12 mouse cellular contexts compared by ENCODE assay signal in the genomic region with DNA sequence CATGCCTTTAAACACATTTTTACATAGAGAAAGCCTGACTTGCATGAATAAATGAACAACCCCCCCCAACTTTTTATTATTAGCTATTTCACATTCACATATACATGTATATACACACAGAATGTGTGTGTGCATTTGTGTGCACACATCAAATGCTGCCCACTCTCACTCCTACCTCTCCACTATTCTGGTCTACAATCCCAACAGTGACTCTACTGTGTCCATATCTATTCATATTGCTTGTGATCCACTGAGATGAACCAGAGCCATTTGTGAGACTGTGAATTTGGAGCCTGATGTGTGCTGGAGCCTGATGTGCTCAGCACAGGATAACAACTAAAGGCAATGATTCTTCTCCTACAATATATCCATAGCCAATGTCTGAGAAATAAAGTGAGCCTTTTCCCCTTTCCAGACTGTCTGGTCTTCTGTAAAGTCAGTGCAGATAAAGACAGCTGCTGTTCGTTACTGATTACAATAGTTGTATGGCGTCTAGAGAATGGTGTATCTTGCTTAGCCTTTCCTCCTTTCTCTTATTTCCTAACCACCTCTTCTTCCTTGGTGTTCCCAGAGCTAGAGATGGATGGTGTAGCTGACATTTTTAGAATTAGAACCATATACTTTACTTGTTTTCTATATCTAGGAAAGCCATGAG. TPM values are rescaled to one million over a fixed set of nuclear protein-coding genes. Genes with fewer than 3 reads are reported as not detected.
DNase-seq lines count a peak whose midpoint lies in the region; ATAC-seq and TF ChIP-seq lines count a peak whose summit lies in the region.
"Had no signal": no experiment of that assay in that cellular context is flagged by ENCODE, and none has a peak within 500 bp of the region (broad histone marks: within the 10 kb centered on the region; RNA-seq: fewer than 3 reads in every experiment).

No protein-coding gene starts in this region.

- H3K36me3 ChIP-seq in lung, embryonic 14.5 days (ENCODE audit: insufficient read depth): no peaks in the 10 kb centered on the region
- H3K36me3 ChIP-seq in liver, postnatal 0 days (replicated peaks; ENCODE audit: insufficient read depth, low read length): no peaks in the 10 kb centered on the region

- TF ChIP-seq CTCF in lung, embryonic 14.5 days (IDR thresholded peaks at IDR 0.05; ENCODE audit: low read depth): no peak
- no peak for TF ChIP-seq CTCF in liver, postnatal 0 days (IDR thresholded peaks at IDR 0.05; ENCODE audit: low read depth)

- DNase-seq in lung, embryonic 14.5 days: no peak
- DNase-seq in lung, postnatal 10 days: no peak
- DNase-seq in MEL-GATA-1-ER (ENCODE audit: extremely low read depth, low read depth): peak; percentile 22
- DNase-seq in liver, postnatal 0 days: no peak
- DNase-seq in ovary, postnatal 10 days (ENCODE audit: low spot score): no peak
- no peak for DNase-seq in cerebellum, adult 11 months
- DNase-seq: cerebellum, adult 9-11 months; left cerebral cortex, postnatal 4 days had no signal

- peak overlapping the region; percentile 81 for H3K27ac ChIP-seq in lung, embryonic 14.5 days (ENCODE audit: low read depth)
- 0 out of 2 replicates have a peak overlapping the region, but pooled peaks have one; percentile 2 for H3K27ac ChIP-seq in liver, postnatal 0 days (ENCODE audit: low read depth)

- TF ChIP-seq EP300 in liver, postnatal 0 days (IDR thresholded peaks at IDR 0.05; ENCODE audit: low read depth): no peak

- WGBS in lung, embryonic 14.5 days: 41% methylated on average over 2 of the region's 2 CpGs
- WGBS in liver, postnatal 0 days (ENCODE audit: insufficient replicate concordance): 54% methylated on average over 2 of the region's 2 CpGs

- H3K4me3 ChIP-seq in lung, embryonic 14.5 days (ENCODE audit: low read depth, low read length): no peak overlapping the region
- H3K4me3 ChIP-seq in liver, postnatal 0 days (ENCODE audit: low read depth, low read length): no peak overlapping the region

- H3K27me3 ChIP-seq in lung, embryonic 14.5 days (ENCODE audit: insufficient read depth, low read length): no peaks in the 10 kb centered on the region
- H3K27me3 ChIP-seq in liver, postnatal 0 days (ENCODE audit: insufficient read depth, low read length): no peaks in the 10 kb centered on the region
- H3K27me3 ChIP-seq: Patski had no signal

- peak overlapping the region; percentile 30; the same call in 1 of the 2 replicates for H3K4me2 ChIP-seq in lung, embryonic 14.5 days
- 0 out of 2 replicates have a peak overlapping the region, but pooled peaks have one; percentile 7 for H3K4me2 ChIP-seq in liver, postnatal 0 days (ENCODE audit: low read depth, low read length)

- peak; percentile 19; the same call in 1 of the 2 replicates for ATAC-seq in lung, embryonic 14.5 days (ENCODE audit: insufficient read depth)
- peak; percentile 81 for ATAC-seq in erythroblast, adult 5-6 weeks (replicated peaks; ENCODE audit: low FRiP score, poor library complexity, severe bottlenecking)
- ATAC-seq in liver, postnatal 0 days: peak; percentile 63
- ATAC-seq: forebrain, embryonic 14.5 days; midbrain, embryonic 16.5 days had no signal

- no peak overlapping the region for H3K9ac ChIP-seq in lung, embryonic 14.5 days
- H3K9ac ChIP-seq in liver, postnatal 0 days (replicated peaks): no peak overlapping the region

- 0 out of 2 replicates have a peak, but pooled peaks cover 6% of the 10 kb centered on the region for H3K4me1 ChIP-seq in lung, embryonic 14.5 days (ENCODE audit: insufficient read depth)
- H3K4me1 ChIP-seq in liver, postnatal 0 days (ENCODE audit: insufficient read depth): peaks cover 8% of the 10 kb centered on the region; the same call in 1 of the 2 replicates

- no peaks in the 10 kb centered on the region for H3K9me3 ChIP-seq in lung, embryonic 14.5 days (ENCODE audit: low read depth, low read length)
- no peaks in the 10 kb centered on the region for H3K9me3 ChIP-seq in liver, postnatal 0 days (ENCODE audit: low read length)

RNA-seq across cellular contexts. Expression of a gene that starts 16.0 kb away (rescaled TPM):
- polyA plus RNA-seq in lung, embryonic 14.5 days (2014; fragmentation: Nextera tagmentation; extraction: Ambion mirVana): 9.7 and 10.5 TPM in 2 replicates
- total RNA-seq in erythroblast, adult 5-6 weeks (2015; ENCODE audit: low replicate concordance): 2.1 and 15.8 TPM in 2 replicates
- 0.84 and 6.5 TPM in 2 replicates for total RNA-seq in erythroblast, adult 5-6 weeks (2017; ENCODE audit: low replicate concordance)
- 2.7 and 3.5 TPM in 2 replicates for polyA plus RNA-seq in liver, postnatal 0 days (2015; fragmentation: Nextera tagmentation; extraction: Ambion mirVana)

RNA-seq across cellular contexts. Expression of a gene that starts 22.6 kb away (rescaled TPM):
- 12.1 and 13.4 TPM in 2 replicates for polyA plus RNA-seq in lung, embryonic 14.5 days (2014; fragmentation: Nextera tagmentation; extraction: Ambion mirVana)
- 4.0 and 5.4 TPM in 2 replicates for total RNA-seq in erythroblast, adult 5-6 weeks (2015; ENCODE audit: low replicate concordance)
- total RNA-seq in erythroblast, adult 5-6 weeks (2017; ENCODE audit: low replicate concordance): 1.7 and 4.0 TPM in 2 replicates
- 3.1 and 4.7 TPM in 2 replicates for polyA plus RNA-seq in liver, postnatal 0 days (2015; fragmentation: Nextera tagmentation; extraction: Ambion mirVana)

RNA-seq across cellular contexts. Expression of a gene that starts 49.8 kb away (rescaled TPM):
- 4.3 and 4.9 TPM in 2 replicates for polyA plus RNA-seq in lung, embryonic 14.5 days (2014; fragmentation: Nextera tagmentation; extraction: Ambion mirVana)
- 0.58 and 2.7 TPM in 2 replicates for total RNA-seq in erythroblast, adult 5-6 weeks (2015; ENCODE audit: low replicate concordance)
- 1.3 and 3.8 TPM in 2 replicates for total RNA-seq in erythroblast, adult 5-6 weeks (2017; ENCODE audit: low replicate concordance)
- polyA plus RNA-seq in liver, postnatal 0 days (2015; fragmentation: Nextera tagmentation; extraction: Ambion mirVana): 1.7 and 1.9 TPM in 2 replicates

Comparison
In these comparisons a context has a peak if more than half of its experiments do, and no peak if none do; other contexts are left out.
1. ATAC-seq: peak in every context shown above with its lines; median percentile 81 in erythroblast, adult 5-6 weeks; 63 in liver, postnatal 0 days; 19 in lung, embryonic 14.5 days.